14 mouse cellular contexts compared by ENCODE assay signal in the genomic region with DNA sequence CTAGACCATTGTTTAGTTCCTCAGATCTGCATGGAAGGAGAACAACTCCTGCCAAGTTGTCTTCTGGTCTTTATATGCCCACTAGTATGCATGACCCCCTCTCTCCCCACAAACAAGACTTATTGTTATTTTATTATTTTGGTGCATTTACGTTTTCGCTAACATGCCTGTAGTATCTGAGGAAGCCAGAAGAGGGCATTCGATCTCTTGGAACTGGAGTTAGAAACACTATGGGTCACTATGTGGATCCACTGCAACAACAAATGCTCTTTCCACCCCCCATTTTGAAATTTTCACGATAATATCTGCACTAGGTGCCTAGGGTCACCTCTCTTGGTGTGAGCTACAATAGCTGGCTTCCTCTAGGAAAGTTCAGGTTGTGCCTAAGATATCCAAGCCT. TPM values are rescaled to one million over a fixed set of nuclear protein-coding genes. Genes with fewer than 3 reads are reported as not detected.
A peak's percentile ranks its signal among the peaks of the same experiment; 100 is the strongest.
DNase-seq lines count a peak whose midpoint lies in the region; ATAC-seq and TF ChIP-seq lines count a peak whose summit lies in the region.
"Had no signal": no experiment of that assay in that cellular context is flagged by ENCODE, and none has a peak within 500 bp of the region (broad histone marks: within the 10 kb centered on the region; RNA-seq: fewer than 3 reads in every experiment).

No protein-coding gene starts in this region.

- no peak overlapping the region for H3K4me2 ChIP-seq in midbrain, postnatal 0 days (ENCODE audit: low read depth, low read length, poor library complexity, severe bottlenecking)
- no peak overlapping the region for H3K4me2 ChIP-seq in midbrain, embryonic 13.5 days (replicated peaks)
- H3K4me2 ChIP-seq: forebrain, embryonic 13.5 days; neural tube, embryonic 12.5 days had no signal

- ATAC-seq in midbrain, postnatal 0 days (ENCODE audit: low FRiP score): no peak
- no peak for ATAC-seq in midbrain, embryonic 13.5 days
- peak; percentile 20; the same call in 1 of the 2 replicates for ATAC-seq in common myeloid progenitor, adult 5-6 weeks (replicated peaks; ENCODE audit: low read depth, poor library complexity, severe bottlenecking)
- ATAC-seq: forebrain, embryonic 13.5 days had no signal

- no peak overlapping the region for H3K9ac ChIP-seq in midbrain, postnatal 0 days (replicated peaks; ENCODE audit: low read length, poor library complexity, severe bottlenecking)
- no peak overlapping the region for H3K9ac ChIP-seq in midbrain, embryonic 13.5 days (replicated peaks)
- H3K9ac ChIP-seq: forebrain, embryonic 13.5 days; neural tube, embryonic 12.5 days had no signal

- no peak overlapping the region for H3K4me3 ChIP-seq in midbrain, postnatal 0 days (ENCODE audit: low read depth, low read length)
- H3K4me3 ChIP-seq in midbrain, embryonic 13.5 days (replicated peaks): no peak overlapping the region
- H3K4me3 ChIP-seq: forebrain, embryonic 13.5 days; hindbrain, embryonic 10.5 days; neural tube, embryonic 12.5 days had no signal

- no peaks in the 10 kb centered on the region for H3K9me3 ChIP-seq in midbrain, postnatal 0 days (ENCODE audit: low read length)
- H3K9me3 ChIP-seq in midbrain, embryonic 13.5 days: no peaks in the 10 kb centered on the region
- H3K9me3 ChIP-seq: forebrain, embryonic 13.5 days; hindbrain, embryonic 10.5 days; neural tube, embryonic 12.5 days had no signal

- no peaks in the 10 kb centered on the region for H3K4me1 ChIP-seq in midbrain, postnatal 0 days (ENCODE audit: insufficient read depth, low read length)
- no peaks in the 10 kb centered on the region for H3K4me1 ChIP-seq in midbrain, embryonic 13.5 days (replicated peaks)
- H3K4me1 ChIP-seq: forebrain, embryonic 13.5 days; hindbrain, embryonic 10.5 days; neural tube, embryonic 12.5 days had no signal

- peak; percentile 17 for DNase-seq in kidney, adult 9 months
- DNase-seq in kidney, postnatal 36 days: no peak
- no peak for DNase-seq in midbrain, postnatal 0 days (ENCODE audit: low spot score)
- no peak for DNase-seq in urinary bladder, postnatal 4 days (ENCODE audit: low spot score in 2 of 2)
- DNase-seq in frontal cortex, postnatal 10 days (ENCODE audit: low spot score in 2 of 2): no peak
- DNase-seq: left cerebral cortex, postnatal 4 days; right cerebral cortex, postnatal 4 days; thymus, adult 18-20 months had no signal

- 85% methylated on average over 4 of the region's 4 CpGs for WGBS in midbrain, postnatal 0 days
- 87% methylated on average over 4 of the region's 4 CpGs for WGBS in midbrain, embryonic 13.5 days

- TF ChIP-seq CTCF in midbrain, postnatal 0 days (IDR thresholded peaks at IDR 0.05): peak; percentile 66

- H3K27ac ChIP-seq in midbrain, postnatal 0 days (ENCODE audit: low read depth, low read length): no peak overlapping the region
- H3K27ac ChIP-seq in midbrain, embryonic 13.5 days: no peak overlapping the region
- H3K27ac ChIP-seq: forebrain, embryonic 13.5 days; hindbrain, embryonic 10.5 days; macrophage; neural tube, embryonic 12.5 days had no signal

- H3K36me3 ChIP-seq in midbrain, postnatal 0 days (ENCODE audit: insufficient read depth, low read length): peaks cover 55% of the 10 kb centered on the region
- H3K36me3 ChIP-seq in midbrain, embryonic 13.5 days: peaks cover 75% of the 10 kb centered on the region

- H3K27me3 ChIP-seq in midbrain, postnatal 0 days (ENCODE audit: insufficient read depth, low read length): no peaks in the 10 kb centered on the region
- H3K27me3 ChIP-seq in midbrain, embryonic 13.5 days: no peaks in the 10 kb centered on the region
- H3K27me3 ChIP-seq: forebrain, embryonic 13.5 days; neural tube, embryonic 12.5 days had no signal

RNA-seq across cellular contexts. Expression of a gene that starts 35.4 kb away (rescaled TPM):
- 61.3 and 97.6 TPM in 2 replicates for total RNA-seq in midbrain, postnatal 0 days (2014; rRNA removed)
- polyA plus RNA-seq in midbrain, postnatal 0 days (2015; fragmentation: Nextera tagmentation; extraction: Ambion mirVana): 91.2 and 93.0 TPM in 2 replicates
- 104 and 116 TPM in 2 replicates for polyA plus RNA-seq in midbrain, embryonic 13.5 days (2015; fragmentation: Nextera tagmentation; extraction: Ambion mirVana)
- 71.0 and 77.9 TPM in 2 replicates for total RNA-seq in common myeloid progenitor, adult 5-6 weeks (2017)

RNA-seq across cellular contexts. Expression of a gene that starts 49.8 kb away (rescaled TPM):
- 12.2 and 39.9 TPM in 2 replicates for total RNA-seq in midbrain, postnatal 0 days (2014; rRNA removed)
- 7.0 and 8.0 TPM in 2 replicates for polyA plus RNA-seq in midbrain, postnatal 0 days (2015; fragmentation: Nextera tagmentation; extraction: Ambion mirVana)
- polyA plus RNA-seq in midbrain, embryonic 13.5 days (2015; fragmentation: Nextera tagmentation; extraction: Ambion mirVana): 22.0 and 26.7 TPM in 2 replicates
- total RNA-seq in common myeloid progenitor, adult 5-6 weeks (2017): 53.3 and 69.8 TPM in 2 replicates

RNA-seq across cellular contexts. Expression of a gene that starts 58.9 kb away (rescaled TPM):
- 25.6 and 30.2 TPM in 2 replicates for total RNA-seq in midbrain, postnatal 0 days (2014; rRNA removed)
- polyA plus RNA-seq in midbrain, postnatal 0 days (2015; fragmentation: Nextera tagmentation; extraction: Ambion mirVana): 58.0 and 61.7 TPM in 2 replicates
- polyA plus RNA-seq in midbrain, embryonic 13.5 days (2015; fragmentation: Nextera tagmentation; extraction: Ambion mirVana): 103 and 110 TPM in 2 replicates
- total RNA-seq in common myeloid progenitor, adult 5-6 weeks (2017): 64.8 and 72.9 TPM in 2 replicates

RNA-seq across cellular contexts. Expression of a gene that starts 59.2 kb away (rescaled TPM):
- total RNA-seq in midbrain, postnatal 0 days (2014; rRNA removed): 88.5 and 96.8 TPM in 2 replicates
- 77.3 and 78.6 TPM in 2 replicates for polyA plus RNA-seq in midbrain, postnatal 0 days (2015; fragmentation: Nextera tagmentation; extraction: Ambion mirVana)
- polyA plus RNA-seq in midbrain, embryonic 13.5 days (2015; fragmentation: Nextera tagmentation; extraction: Ambion mirVana): 72.8 and 85.2 TPM in 2 replicates
- 16.9 and 25.4 TPM in 2 replicates for total RNA-seq in common myeloid progenitor, adult 5-6 weeks (2017)
